Mouse (Mus musculus): ENCODE measurements around the gene Eloa.

Gene Eloa

GRCm38 (mm10) chr4:136030968-136031909 is 9.7 kb upstream of the Eloa start:
- in situ Hi-C loops (cut with MboI, MseI) = no loop called here

- in situ Hi-C loops (cut with MboI, MseI) = no loop called here
Observed at GRCm38 (mm10) chr4:136028689-136029088, 7.1 kb upstream of the Eloa start.

GRCm38 (mm10) chr4:136028132-136028564 is 6.6 kb upstream of the Eloa start:
- in situ Hi-C loops (cut with MboI, MseI) = no loop called here

GRCm38 (mm10) chr4:136027416-136028131 is 6.0 kb upstream of the Eloa start:
- in situ Hi-C loops (cut with MboI, MseI) = no loop called here

- in situ Hi-C loops (cut with MboI, MseI) = no loop called here
Observed at GRCm38 (mm10) chr4:136025350-136025749, 3.8 kb upstream of the Eloa start.

GRCm38 (mm10) chr4:136022924-136023323 is 1.4 kb upstream of the Eloa start:
- in situ Hi-C loops (cut with MboI, MseI) = no loop called here

- in situ Hi-C loops (cut with MboI, MseI) = no loop called here
Observed at GRCm38 (mm10) chr4:136020743-136021548, 617 bp downstream of the Eloa start.

GRCm38 (mm10) chr4:136016059-136016602 is 5.4 kb downstream of the Eloa start:
- in situ Hi-C loops (cut with MboI, MseI) = no loop called here

GRCm38 (mm10) chr4:136010586-136010985 is 11.0 kb downstream of the Eloa start:
- in situ Hi-C loops (cut with MboI, MseI) = no loop called here

GRCm38 (mm10) chr4:136008782-136009447 is 12.6 kb downstream of the Eloa start:
- in situ Hi-C loops (cut with MboI, MseI) = loop anchor here (5.0 kb wide), 1 partner anchor 48 kb away; no protein-coding TSS in a partner anchor

- in situ Hi-C loops (cut with MboI, MseI) = loop anchor here (5.0 kb wide), 1 partner anchor 50 kb away; no protein-coding TSS in a partner anchor
Observed at GRCm38 (mm10) chr4:136006821-136007220, 14.7 kb downstream of the Eloa start.

- in situ Hi-C loops (cut with MboI, MseI) = loop anchor here (5.0 kb wide), 1 partner anchor 52 kb away; no protein-coding TSS in a partner anchor
Observed at GRCm38 (mm10) chr4:136004921-136005320, 16.6 kb downstream of the Eloa start.

- in situ Hi-C loops (cut with MboI, MseI) = no loop called here
Observed at GRCm38 (mm10) chr4:136004107-136004675, 17.4 kb downstream of the Eloa start.

- in situ Hi-C loops (cut with MboI, MseI) = no loop called here
Observed at GRCm38 (mm10) chr4:135995118-135995517, 26.4 kb downstream of the Eloa start.

GRCm38 (mm10) chr4:135993941-135994340 is 27.6 kb downstream of the Eloa start:
- in situ Hi-C loops (cut with MboI, MseI) = no loop called here

- in situ Hi-C loops (cut with MboI, MseI) = no loop called here
Observed at GRCm38 (mm10) chr4:135987714-135988113, 33.8 kb downstream of the Eloa start.

GRCm38 (mm10) chr4:135986943-135987710 is 34.4 kb downstream of the Eloa start, which contains the start of gene Pithd1:
TSS of gene Pithd1 (minus strand) at chr4:135987264.
- in situ Hi-C loops (cut with MboI, MseI) = no loop called here

- in situ Hi-C loops (cut with MboI, MseI) = no loop called here
Observed at GRCm38 (mm10) chr4:135986301-135986942, 35.1 kb downstream of the Eloa start.

GRCm38 (mm10) chr4:135985769-135986168 is 35.8 kb downstream of the Eloa start:
- in situ Hi-C loops (cut with MboI, MseI) = no loop called here

All from T-helper 2 cell (primary cell).